In genomic region chr13:32662041-32662440, GRCm38 (mm10) we compare ENCODE assay signal across 7 mouse cellular contexts.
A peak's percentile ranks its signal among the peaks of the same experiment; 100 is the strongest.
DNase-seq lines count a peak whose midpoint lies in the region; ATAC-seq lines count a peak whose summit lies in the region.

No protein-coding gene starts in this region.

- H3K9me3 ChIP-seq in heart, embryonic 12.5 days (replicated peaks): no peaks in the 10 kb centered on the region

- peaks cover 18% of the 10 kb centered on the region for H3K4me1 ChIP-seq in heart, embryonic 12.5 days (replicated peaks)

- no peaks in the 10 kb centered on the region for H3K36me3 ChIP-seq in heart, embryonic 12.5 days

- DNase-seq in heart, postnatal 10 days: peak; percentile 30 to 45
- peak; percentile 13 to 19 for DNase-seq in urinary bladder, postnatal 36 days (ENCODE audit: low spot score in 2 of 2)
- DNase-seq in urinary bladder, postnatal 25 days (ENCODE audit: low spot score): no peak
- peak; percentile 52 for DNase-seq in induced T-regulatory cell, adult 2 months (ENCODE audit: low read depth)
- no peak for DNase-seq in left cerebral cortex, postnatal 36 days (ENCODE audit: low spot score in 2 of 2)
- DNase-seq in cerebellum, adult 8-10 months: no peak

- no peak overlapping the region for H3K4me3 ChIP-seq in heart, embryonic 12.5 days

- no peak for ATAC-seq in heart, embryonic 12.5 days (ENCODE audit: insufficient number of reproducible peaks, low FRiP score)

- no peak overlapping the region for H3K4me2 ChIP-seq in heart, embryonic 12.5 days

- H3K27ac ChIP-seq in heart, embryonic 12.5 days (ENCODE audit: poor library complexity, severe bottlenecking): no peak overlapping the region

- WGBS in heart, embryonic 12.5 days: 67% methylated on average over 3 of the region's 3 CpGs

- intact Hi-C loops in heart, postnatal 10 days (cut with DNase I): loop anchor here (5.0 to 10.0 kb wide), 3 partner anchors 250 to 860 kb away; no protein-coding TSS in a partner anchor
- intact Hi-C loops in left cerebral cortex, postnatal 36 days (cut with DNase I): no loop called here

- H3K27me3 ChIP-seq in heart, embryonic 12.5 days (replicated peaks): peaks cover 23% of the 10 kb centered on the region

- no peak overlapping the region for H3K9ac ChIP-seq in heart, embryonic 12.5 days

Comparison
In these comparisons a context has a peak if more than half of its experiments do, and no peak if none do; other contexts are left out.
1. DNase-seq: peak in heart, postnatal 10 days (2 of 2), urinary bladder, postnatal 36 days (2 of 2) and induced T-regulatory cell, adult 2 months (single experiment); none in urinary bladder, postnatal 25 days (single experiment), left cerebral cortex, postnatal 36 days (0 of 2) and cerebellum, adult 8-10 months (single experiment).